Mouse (Mus musculus) ovary, postnatal 10 days (tissue): Measurements from ENCODE around the gene Cnot6l.
A peak's percentile ranks its signal among the peaks of the same experiment; 100 is the strongest.

Experiments used
- DNase-seq: peaks from one replicate; pipeline ENCODE4 v3.0.0; 2022; ENCODE audit warnings: low spot score

The Cnot6l gene

DNA sequence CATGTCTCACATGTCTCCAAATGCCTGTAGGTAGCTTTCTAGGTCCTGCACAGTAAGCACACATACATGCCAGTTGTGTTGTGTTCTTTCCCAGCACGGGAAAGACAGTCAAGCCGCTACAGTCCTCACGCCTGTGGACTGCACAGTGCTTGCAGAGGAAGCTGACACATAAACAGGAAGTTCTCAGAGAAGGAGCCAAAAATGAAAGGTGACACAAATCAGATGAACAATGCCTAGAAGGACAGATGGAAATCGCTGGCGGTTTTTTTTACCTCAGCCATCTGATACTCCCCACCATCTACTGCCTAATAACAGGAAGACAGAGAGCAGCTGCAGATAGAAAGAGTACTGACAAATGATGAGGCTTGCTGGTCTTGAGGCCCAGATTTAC lies at the start of gene Cnot6l:
Gene Cnot6l (minus strand): TSS at position 151 of the 391 bp plus-strand sequence.
- no peak for DNase-seq

DNA sequence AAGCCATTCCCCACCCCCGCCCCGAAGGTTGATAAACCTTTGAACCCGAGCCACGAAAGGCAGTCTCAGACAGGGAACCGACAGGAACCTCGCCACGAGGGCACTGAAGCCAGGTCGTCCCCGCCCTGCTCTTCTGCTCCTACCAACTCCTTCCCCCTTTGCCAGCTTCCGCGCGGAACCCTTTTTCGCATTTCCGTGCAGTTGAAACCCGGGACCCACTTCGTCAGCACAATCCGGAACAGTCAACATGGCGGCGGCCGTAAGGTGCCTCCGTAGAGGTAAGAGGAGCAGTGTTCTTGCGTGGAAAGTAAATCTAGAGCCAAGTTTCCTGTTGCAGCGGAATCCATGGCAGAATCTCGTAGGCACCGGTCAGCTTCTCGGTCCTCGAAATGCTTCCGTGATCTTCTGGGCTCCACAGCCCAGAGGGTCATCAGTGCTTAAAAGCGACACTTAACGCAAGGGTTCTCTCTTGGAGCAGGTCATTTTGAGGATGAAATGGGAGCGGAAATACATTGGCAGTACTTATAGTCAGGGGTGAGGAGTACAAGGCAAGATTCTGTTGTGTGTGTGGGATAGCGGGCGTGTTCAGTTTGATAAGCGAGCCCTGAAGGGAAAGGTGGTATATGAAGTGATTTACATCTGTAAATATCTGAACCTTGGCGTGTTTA lies 46.1 kb upstream of the Cnot6l start:
- DNase-seq, result peak; percentile 73

DNA sequence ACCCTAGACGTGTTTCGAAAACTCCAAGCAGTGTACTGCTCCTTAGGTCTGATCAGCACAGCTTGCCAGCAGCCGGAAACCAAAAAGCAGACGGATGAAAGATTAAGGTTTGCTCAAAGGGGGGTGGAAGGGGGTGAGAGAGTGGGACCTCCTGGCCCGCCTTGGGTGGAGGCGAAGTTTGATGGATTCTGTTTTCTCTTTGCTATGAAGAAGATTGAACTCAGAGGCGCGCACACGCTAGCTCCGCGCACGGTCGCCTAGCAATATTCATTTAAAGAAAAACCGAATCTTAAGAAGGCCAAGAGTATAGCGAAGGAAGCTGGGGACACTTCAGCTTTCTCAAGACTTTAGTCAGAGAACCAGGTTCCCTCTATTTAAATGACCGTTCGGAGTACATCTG lies 45.5 kb upstream of the Cnot6l start, which contains the start of gene Mrpl1:
Gene Mrpl1 (plus strand): TSS at position 35 of the 400 bp plus-strand sequence.
- DNase-seq, result peak; percentile 8

DNA sequence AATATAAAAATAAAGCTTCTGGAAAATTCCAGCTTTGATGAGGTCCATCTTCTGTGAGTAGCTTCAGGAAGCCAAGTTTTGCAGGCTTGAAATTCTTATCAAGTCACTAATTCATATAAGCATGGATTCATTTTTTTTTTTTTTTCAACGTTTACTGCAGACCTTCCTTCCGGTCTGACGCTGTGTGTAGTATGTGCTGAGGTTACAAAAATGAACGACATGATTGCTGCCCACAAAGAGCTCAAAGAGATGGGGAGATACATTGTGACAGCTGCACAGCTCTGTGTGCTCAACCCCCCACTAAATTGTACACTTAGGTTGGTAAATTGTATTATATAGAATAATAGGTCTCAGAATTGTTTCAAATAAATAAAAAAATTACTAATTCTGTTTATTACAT lies 44.6 kb upstream of the Cnot6l start:
- DNase-seq, result no peak

DNA sequence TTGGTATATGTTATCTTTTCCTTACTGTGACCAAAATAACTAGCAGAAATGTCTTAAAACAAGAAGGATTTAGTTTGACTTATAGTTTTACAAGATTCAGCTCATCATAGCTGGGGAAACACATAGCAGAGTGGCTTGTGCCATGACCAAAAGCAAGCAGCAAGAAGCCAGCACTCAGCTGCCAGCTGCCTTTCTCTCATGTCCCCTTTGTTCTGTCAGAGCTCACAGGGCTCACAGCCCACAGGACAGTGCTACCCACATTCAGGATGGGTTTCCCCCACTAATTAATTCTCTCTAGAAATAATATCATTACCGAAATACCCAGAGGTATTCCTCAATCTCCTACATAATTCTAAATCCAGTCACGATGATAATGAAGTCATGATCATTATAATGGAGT lies 43.6 kb upstream of the Cnot6l start:
- DNase-seq, result no peak

DNA sequence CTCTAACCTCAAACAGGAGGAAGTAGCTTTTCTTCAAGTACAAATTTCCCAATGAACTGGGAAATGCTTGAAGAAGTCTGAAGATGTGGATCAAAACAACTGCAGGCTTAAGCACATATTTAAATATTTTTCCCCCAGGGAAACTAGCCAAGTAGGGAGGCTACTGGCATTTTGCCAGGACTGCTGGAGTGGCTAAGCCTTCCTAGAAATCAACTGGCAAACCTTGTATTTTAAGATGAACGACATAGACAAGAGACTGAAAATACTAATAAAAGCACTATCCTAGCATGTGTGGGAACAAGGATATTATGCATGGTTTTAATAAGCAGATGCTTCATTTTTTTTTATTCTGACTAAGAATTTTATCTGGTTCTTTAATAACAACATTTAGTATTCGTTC lies 42.9 kb upstream of the Cnot6l start:
- peak; percentile 56 for DNase-seq

DNA sequence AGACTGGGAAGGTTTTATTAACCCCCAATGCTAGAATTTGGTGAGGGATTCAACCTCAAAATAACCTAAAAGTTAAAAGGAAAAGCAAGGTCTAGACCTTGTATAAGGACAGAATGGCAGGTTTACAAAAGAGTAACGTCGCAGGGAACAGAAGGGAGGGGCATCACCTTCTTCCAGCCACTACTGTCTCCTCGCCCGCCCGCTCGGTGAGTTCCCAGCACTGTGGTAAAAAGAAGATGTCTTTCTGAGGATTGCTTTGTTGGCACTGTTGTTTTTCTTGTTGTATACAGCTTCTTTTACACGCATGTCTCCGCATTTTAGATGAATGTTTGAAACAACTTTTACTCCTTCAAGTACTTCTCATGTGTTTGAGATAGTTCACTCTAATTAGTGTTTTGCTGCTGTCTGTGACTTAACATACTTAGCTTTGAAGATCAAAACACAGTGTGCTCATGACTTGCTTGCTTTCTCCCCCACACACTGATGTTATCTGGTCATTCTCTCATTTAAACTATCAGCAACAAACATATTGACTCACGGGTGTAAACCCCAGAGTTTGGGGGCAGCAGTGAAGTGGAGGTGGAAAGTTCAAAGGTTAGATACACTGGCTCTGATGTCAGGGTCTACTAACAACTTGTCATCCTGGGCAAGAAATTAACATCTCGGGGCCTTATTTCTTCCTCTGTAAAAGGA lies 37.6 kb upstream of the Cnot6l start:
- DNase-seq, result no peak

DNA sequence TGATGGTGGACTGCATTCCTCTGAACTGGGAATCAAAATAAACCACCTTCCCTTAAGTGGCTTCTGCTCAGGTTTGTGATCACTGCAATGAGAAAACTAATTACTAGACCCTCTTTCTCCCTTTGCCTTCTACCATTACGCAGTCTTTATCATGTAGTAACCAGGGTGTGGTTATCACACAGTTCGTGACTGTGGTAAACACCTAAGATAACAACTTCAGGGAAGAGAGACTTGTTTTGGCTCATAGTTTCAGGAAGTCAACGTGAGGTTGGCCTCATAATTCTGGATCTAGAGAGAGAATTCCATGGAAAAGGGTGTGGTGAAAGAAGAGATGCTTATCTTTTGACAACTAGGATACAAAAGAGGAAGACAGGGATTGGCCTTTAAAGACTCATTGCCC lies 36.3 kb upstream of the Cnot6l start:
- no peak for DNase-seq

DNA sequence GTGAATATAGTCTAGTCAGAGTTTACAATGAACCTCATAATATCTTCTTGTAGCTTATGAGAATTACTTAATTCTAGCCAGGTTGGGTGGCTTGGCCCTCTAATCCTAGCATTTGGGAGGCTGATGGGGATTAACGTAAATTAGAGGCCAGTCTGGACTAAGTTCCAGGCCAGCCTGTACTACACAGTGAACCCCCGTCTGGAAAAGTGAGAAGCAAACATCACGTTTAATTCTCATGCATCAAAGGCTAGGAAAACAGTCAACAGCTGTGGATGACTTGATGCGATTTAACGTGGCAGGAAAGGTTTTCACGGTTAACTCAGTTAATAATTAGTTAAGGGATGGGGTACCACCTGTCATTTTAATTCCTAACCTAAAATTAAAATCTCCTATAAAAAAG lies 34.3 kb upstream of the Cnot6l start:
- no peak for DNase-seq

DNA sequence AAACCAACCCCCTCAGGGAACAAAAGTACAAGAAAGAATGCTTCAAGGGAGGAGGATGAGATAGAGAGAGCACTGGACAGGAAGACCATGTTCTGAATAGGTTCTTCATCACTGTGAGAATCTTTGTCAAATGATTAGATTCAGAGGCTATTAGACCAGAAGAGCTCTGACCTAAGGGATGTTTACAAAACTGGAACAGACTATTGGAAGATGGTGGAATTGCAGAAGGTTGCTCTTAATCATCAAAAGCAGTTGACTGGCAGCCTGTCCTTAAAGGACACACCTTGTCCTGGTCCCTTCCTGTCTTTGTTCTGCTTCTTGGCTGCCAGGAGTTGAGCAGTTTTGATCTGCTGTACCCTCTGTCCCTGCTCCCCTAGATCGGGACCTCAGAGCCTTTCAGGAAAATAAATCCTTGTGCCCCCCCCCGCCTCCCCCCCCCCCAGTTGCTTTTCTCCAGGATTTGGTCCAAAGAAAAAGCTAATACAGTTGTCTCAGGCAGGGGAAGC lies 32.6 kb upstream of the Cnot6l start:
- no peak for DNase-seq

DNA sequence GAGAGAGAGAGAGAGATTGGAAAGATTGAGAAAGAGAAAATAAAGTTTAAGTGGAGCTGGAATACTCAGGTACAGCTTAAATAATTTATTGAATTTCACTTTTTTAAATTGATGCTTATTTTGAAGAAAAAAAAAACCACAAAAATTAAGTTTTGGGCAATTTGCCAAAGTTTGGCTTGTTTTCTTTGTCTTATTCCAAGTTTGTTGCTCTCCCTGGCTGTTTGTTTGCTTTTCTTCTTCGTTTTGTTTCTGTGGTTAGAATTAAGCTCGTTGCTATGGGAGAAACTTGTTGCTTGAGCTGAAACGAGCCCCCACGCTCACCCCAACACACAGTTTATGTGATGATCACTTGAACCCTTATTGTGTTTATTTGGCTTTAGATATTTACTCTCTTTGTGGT lies 27.3 kb upstream of the Cnot6l start:
- no peak for DNase-seq

DNA sequence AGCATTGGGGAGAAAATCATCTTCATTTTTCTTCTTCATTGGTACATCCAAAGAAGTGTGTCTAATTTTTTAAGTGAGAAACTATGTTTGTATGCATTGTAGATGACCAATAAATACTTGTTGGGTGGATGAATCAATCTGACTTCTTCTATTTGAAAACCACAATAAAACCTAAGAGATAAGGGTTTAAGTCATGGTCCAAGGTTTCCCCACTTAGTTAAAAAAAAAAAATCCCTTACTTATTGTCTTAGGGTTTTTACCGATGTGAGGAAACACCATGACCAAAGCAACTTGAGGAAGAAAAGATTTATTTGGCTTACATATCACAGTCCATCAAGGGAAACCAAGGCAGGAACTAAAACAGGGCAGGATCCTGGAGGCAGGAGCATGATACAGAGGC lies 25.8 kb upstream of the Cnot6l start:
- no peak for DNase-seq

DNA sequence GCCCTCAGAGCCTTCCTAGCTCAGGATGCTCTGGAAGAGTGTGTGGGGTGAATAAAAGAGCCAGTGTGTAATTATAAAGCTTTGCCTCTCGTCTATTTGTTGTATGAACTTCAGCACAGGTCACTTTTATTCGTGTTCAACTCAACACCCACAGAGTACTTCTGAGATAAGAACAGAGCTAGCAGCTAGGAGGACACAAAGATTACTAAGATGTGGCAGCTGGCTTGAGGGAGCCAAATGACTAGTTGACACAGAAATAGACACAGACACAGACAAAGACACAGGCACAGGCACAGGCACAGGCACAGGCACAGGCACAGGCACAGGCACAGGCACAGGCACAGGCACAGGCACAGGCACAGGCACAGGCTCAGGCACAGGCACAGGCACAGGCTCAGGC lies 20.0 kb upstream of the Cnot6l start:
- DNase-seq, result no peak

DNA sequence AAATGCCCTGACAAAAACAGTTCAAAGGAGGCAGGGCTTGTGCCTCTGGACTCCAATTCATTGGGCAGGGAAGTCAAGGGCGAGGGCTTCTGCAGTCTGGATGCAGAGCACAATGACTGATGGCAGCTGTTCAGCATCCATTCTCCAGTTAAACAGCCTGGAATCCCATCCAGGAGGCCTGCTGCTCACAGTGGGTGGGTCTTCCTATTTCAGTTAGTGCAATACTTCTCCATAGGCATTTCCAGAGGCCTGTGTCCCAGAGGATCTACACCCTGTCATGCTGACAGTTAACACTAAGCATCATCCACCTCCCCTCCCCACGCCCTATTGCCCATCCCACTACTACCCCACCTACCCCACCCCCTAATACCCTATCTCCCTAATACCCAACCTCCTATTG lies 19.2 kb upstream of the Cnot6l start:
- no peak for DNase-seq

DNA sequence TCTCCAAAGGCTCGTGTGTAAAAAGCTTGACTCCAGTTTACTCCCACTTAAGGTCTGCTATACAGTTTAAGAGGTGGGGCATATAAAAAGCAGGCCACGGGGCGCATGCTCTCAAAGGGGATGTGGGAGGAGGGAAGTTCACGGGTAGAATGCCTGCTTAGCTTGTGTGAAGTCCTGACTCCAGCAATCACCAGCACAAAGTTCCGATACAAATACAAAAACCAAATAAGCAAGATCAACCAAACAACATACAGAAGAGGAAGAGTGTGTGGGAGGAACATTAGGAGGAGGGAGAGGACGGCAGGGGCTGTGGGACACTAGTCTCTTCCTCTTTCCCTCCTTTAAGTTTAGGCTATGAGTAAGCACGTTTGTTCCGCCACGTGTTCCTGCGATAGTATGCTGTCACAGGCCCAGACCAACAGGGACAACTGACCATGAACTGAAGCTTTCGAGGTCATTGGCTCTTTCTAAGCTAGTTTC lies 12.9 kb upstream of the Cnot6l start:
- no peak for DNase-seq

DNA sequence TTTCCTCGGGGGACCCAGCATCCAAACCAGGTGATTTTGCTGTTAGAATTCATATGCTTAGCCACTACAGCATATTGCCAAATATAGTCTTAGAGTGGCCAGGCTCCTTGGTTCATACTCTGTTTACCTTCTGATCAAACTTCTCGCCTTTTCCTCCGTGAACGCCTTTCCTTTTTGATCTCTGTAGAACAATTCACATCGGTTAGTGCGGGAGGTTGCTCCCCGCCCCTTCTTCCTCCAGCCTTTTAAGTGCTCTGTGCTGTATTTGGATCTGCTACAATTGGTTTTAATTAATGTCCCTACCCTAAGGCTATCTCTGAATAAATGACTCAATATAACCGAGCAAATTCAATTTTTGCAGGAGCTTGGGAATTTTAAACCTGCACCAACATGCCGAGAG lies 12.2 kb upstream of the Cnot6l start:
- no peak for DNase-seq

DNA sequence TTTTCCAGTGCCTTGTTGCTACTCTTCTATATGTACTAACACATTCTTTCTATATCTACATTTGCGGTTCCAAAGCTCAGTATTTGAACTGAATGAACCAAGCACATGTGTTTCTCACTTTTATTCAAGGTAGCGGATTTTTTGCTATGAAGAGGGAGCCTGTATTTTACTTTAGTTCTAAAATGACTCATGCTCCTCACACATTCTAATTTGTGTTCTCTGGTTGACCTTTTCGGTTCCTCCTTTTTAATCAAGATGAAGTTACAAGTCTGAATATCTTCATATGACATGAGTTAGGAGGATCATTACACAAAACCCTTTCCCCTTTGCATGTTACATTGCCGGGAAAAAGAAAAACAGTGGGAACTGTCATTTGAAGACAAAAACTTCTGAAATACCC lies 7.8 kb upstream of the Cnot6l start:
- no peak for DNase-seq

DNA sequence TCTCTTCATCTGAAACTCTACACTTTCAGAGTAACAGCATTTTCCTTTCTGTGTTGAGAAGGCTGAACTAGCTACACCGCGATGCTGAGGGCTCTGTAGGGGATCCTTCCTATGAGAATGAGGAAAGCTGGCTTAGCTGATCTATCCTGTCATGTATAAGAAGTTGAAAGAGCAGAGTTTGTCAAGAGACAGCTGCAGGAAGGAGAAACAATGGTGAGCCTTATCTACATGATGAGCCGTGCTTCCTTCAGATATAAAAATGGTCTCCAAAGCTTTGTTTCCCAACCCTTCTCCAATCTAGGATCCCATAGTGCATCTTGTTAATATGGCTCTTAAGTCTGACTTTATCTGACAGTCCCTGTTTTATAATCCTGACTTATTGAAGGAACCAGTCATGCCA lies 6.5 kb upstream of the Cnot6l start:
- no peak for DNase-seq

DNA sequence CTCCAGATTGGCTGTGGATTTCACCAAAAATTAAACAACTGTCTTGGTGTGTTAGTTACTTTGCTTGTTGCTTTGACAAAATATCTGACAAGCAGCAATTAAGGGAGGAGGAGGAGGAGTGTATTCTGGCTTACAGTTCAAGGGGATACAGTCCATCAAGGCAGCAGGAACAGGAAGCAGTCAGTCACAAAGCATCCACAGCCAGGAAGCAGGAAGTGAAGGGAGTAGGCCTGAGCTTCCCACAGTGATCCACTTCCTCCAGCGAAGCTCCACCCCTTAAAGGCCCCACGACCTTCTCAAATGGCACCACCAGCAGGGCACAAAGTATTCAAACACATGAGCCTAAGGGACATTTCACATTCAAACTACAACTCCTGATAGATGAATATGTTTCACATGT lies 2.8 kb upstream of the Cnot6l start:
- no peak for DNase-seq

DNA sequence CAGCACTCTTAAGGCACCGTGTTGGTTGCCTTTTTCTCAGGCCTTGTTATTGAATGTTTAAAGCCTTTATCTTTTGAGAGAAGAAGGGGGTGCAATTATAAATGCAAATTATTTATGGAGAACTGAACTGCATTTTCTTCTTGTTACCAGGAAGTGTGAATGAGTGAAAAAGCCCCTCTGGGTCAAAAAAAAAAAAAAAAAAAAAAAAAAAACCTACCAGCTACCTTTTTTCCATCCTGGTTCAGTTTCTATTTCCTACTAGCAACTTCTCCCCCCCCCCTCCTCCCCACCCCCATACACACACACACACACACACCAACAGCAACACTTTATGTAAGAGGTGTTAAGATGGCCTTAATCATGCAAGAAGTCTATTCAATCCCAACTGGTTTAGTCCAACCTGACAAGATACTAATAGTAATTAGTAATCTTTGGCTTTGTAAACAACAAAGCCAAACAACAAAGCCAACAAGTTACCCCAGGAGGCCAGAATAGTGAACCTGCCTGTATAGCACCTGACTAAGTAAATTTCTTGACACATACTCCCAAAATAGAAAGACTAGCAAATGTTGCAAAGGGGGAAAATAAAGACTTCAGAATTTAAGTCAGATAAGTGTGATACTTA lies 463 bp downstream of the Cnot6l start:
- no peak for DNase-seq

DNA sequence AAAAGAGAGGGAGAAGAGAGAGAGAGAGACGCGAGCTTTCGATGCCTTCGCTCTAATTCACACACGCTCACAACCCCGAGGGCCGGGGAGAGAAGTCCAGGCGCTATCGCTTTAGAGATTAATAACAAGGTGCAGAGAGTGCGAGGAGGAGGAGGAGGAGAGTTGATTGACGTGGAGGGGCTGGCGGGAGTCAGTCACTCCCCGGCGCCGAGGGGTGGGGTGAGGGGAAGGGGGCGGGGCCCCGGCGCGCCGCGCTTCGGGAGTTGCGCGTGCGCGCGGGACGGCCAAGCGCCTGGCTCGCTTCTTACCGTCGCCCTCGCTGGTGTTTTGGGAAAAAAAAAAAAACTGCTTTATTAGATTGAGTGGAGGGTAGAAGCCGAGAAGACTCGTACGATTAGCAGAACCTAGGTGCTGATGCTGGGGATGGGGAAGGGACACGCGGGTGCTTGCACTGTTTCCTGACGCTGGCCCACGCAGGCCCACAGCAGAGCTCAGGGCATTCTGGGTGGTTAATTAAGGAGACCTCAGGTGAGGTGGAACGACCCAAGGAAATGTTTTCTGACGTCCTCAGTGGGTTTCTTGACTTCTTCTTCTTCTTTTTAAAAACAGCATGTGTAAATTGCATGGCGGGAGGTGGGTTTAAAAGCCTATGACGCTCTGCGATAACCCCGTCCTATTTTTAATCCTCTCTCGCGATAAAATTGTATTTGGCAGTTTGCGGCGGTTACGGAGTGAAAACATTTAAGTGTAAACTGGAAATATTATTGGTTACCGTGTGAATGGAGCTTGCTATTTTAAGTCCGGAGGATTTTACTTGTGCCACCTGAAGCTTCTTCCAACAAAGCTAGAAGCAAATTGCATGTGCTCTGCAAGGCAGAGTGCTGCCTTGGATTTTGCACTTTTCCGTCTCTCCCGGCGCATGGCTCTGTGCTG lies 1.3 kb downstream of the Cnot6l start:
- peak; percentile 57 for DNase-seq
